Mouse (Mus musculus): ENCODE measurements around the gene Agbl4.

DNA sequence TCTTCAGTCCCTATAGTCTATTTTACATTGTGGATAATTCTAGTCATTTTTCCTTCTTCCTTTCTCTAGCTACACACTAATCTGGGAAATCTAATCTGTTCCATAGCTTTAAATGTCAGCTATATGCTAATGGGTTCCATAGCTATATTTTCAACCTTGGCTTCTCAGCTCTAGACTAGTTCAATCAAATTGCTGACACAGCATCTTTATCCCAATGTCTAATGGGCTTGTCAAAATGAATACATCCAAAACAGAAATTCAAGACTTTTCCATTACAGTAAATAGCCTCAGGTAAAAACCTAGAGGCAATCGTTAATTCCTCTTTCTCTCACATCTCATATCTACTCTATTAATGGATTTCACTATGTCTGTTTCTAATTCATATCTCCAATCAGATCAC lies 750.3 kb downstream of the Agbl4 start:
- TF ChIP-seq CTCF (IDR thresholded peaks at IDR 0.05; ENCODE audit: control insufficient read depth, insufficient read depth, insufficient replicate concordance, low read depth, low read length) = no peak
- TF ChIP-seq POLR2A (IDR thresholded peaks at IDR 0.05; ENCODE audit: control insufficient read depth, low read depth, low read length) = no peak

Measured in testis, adult 2 months (tissue).